ENCODE assay signal across 18 mouse cellular contexts in the genomic region with DNA sequence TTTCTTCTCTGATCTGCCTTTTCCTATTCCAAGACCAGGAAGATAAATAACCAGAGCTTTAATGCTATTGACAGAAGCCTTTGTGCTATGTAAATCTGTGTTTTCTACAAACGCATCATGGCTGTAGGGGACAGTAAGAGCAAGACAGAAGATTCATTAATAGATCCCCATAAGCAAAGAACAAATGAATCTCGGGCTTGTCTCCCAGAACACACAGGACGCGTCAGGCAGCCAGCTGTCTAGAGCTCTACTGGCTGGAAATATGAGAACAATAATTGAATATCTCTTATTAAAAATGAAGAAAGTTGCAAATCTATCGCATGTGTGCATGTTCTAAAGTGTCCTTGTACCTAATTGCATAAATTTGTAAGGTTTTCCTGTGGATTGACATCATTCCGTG.
DNase-seq lines count a peak whose midpoint lies in the region; ATAC-seq and TF ChIP-seq lines count a peak whose summit lies in the region.
"Had no signal": no experiment of that assay in that cellular context is flagged by ENCODE, and none has a peak within 500 bp of the region (broad histone marks: within the 10 kb centered on the region; RNA-seq: fewer than 3 reads in every experiment).

No protein-coding gene starts in this region.

- no peaks in the 10 kb centered on the region for H3K27me3 ChIP-seq in forebrain, postnatal 0 days (ENCODE audit: insufficient read depth, low read length)
- H3K27me3 ChIP-seq in forebrain, embryonic 15.5 days: no peaks in the 10 kb centered on the region
- no peaks in the 10 kb centered on the region for H3K27me3 ChIP-seq in midbrain, embryonic 15.5 days (replicated peaks)
- H3K27me3 ChIP-seq: heart, embryonic 13.5 days; neural tube, embryonic 13.5 days had no signal

- no peaks in the 10 kb centered on the region for H3K9me3 ChIP-seq in forebrain, postnatal 0 days (ENCODE audit: low read length)
- H3K9me3 ChIP-seq in forebrain, embryonic 15.5 days: no peaks in the 10 kb centered on the region
- H3K9me3 ChIP-seq in midbrain, embryonic 15.5 days: no peaks in the 10 kb centered on the region
- H3K9me3 ChIP-seq: embryonic facial prominence, embryonic 10.5 days; heart, embryonic 13.5 days; limb, embryonic 10.5 days; neural tube, embryonic 13.5 days had no signal

- no peaks in the 10 kb centered on the region for H3K4me1 ChIP-seq in forebrain, postnatal 0 days (ENCODE audit: insufficient read depth)
- H3K4me1 ChIP-seq in forebrain, embryonic 15.5 days: 0 out of 2 replicates have a peak, but pooled peaks cover 2% of the 10 kb centered on the region
- no peaks in the 10 kb centered on the region for H3K4me1 ChIP-seq in midbrain, embryonic 15.5 days
- H3K4me1 ChIP-seq: embryonic facial prominence, embryonic 10.5 days; heart, embryonic 13.5 days; limb, embryonic 10.5 days had no signal

- H3K36me3 ChIP-seq in forebrain, postnatal 0 days (ENCODE audit: insufficient read depth): no peaks in the 10 kb centered on the region
- no peaks in the 10 kb centered on the region for H3K36me3 ChIP-seq in forebrain, embryonic 15.5 days
- no peaks in the 10 kb centered on the region for H3K36me3 ChIP-seq in midbrain, embryonic 15.5 days (replicated peaks)
- H3K36me3 ChIP-seq: embryonic facial prominence, embryonic 10.5 days; heart, embryonic 13.5 days; limb, embryonic 10.5 days; neural tube, embryonic 13.5 days had no signal

- 0 out of 2 replicates have a peak overlapping the region, but pooled peaks have one; percentile 30 for H3K27ac ChIP-seq in forebrain, postnatal 0 days (ENCODE audit: low read depth, low read length)
- no peak overlapping the region for H3K27ac ChIP-seq in forebrain, embryonic 15.5 days (replicated peaks)
- peak overlapping the region; percentile 82 for H3K27ac ChIP-seq in layer of hippocampus, adult 2 months
- H3K27ac ChIP-seq in midbrain, embryonic 15.5 days: 0 out of 2 replicates have a peak overlapping the region, but pooled peaks have one; percentile 25
- H3K27ac ChIP-seq: embryonic facial prominence, embryonic 10.5 days; heart, adult 2 months; heart, embryonic 13.5 days; left cerebral cortex, adult 2 months; limb, embryonic 10.5 days; macrophage; neural tube, embryonic 13.5 days had no signal

- no peak for TF ChIP-seq POLR2A in brain, embryonic 14.5 days (IDR thresholded peaks at IDR 0.05; ENCODE audit: borderline replicate concordance, extremely low read depth, insufficient read depth, insufficient read length, poor library complexity, severe bottlenecking)

- 67% methylated on average over 6 of the region's 6 CpGs for WGBS in forebrain, postnatal 0 days
- WGBS in forebrain, embryonic 15.5 days: 75% methylated on average over 6 of the region's 6 CpGs
- WGBS in midbrain, embryonic 15.5 days: 66% methylated on average over 6 of the region's 6 CpGs

- no peak for TF ChIP-seq CTCF in forebrain, postnatal 0 days (IDR thresholded peaks at IDR 0.05; ENCODE audit: low read depth)
- no peak for TF ChIP-seq CTCF in layer of hippocampus, adult 2 months (conservative IDR thresholded peaks at IDR 0.05)
- TF ChIP-seq CTCF in brain, embryonic 14.5 days (IDR thresholded peaks at IDR 0.05; ENCODE audit: borderline replicate concordance, extremely low read depth, insufficient read depth, insufficient read length): no peak

- H3K4me3 ChIP-seq in forebrain, postnatal 0 days (ENCODE audit: low read depth, low read length): no peak overlapping the region
- no peak overlapping the region for H3K4me3 ChIP-seq in forebrain, embryonic 15.5 days
- H3K4me3 ChIP-seq in layer of hippocampus, adult 2 months: no peak overlapping the region
- no peak overlapping the region for H3K4me3 ChIP-seq in midbrain, embryonic 15.5 days
- H3K4me3 ChIP-seq: embryonic facial prominence, embryonic 10.5 days; heart, adult 2 months; heart, embryonic 13.5 days; left cerebral cortex, adult 2 months; limb, embryonic 10.5 days; myocyte; neural tube, embryonic 13.5 days had no signal

- no peak for DNase-seq in forebrain, postnatal 0 days
- DNase-seq in layer of hippocampus, adult 2 months (ENCODE audit: low spot score in 2 of 2): peak; percentile 29 to 44
- DNase-seq in layer of hippocampus, postnatal 25 days (ENCODE audit: extremely low spot score in 1 of 2, low spot score in 1 of 2): no peak
- DNase-seq in brain, embryonic 14.5 days (ENCODE audit: low read depth): peak; percentile 56
- DNase-seq in embryo, embryonic 10.5 days (ENCODE audit: low spot score): no peak
- DNase-seq in lung, postnatal 25 days (ENCODE audit: low spot score): no peak
- DNase-seq: kidney, adult 11 months; thymus, postnatal 14 days had no signal

- no peak overlapping the region for H3K9ac ChIP-seq in forebrain, postnatal 0 days
- no peak overlapping the region for H3K9ac ChIP-seq in forebrain, embryonic 15.5 days (replicated peaks)
- H3K9ac ChIP-seq in midbrain, embryonic 15.5 days: no peak overlapping the region
- H3K9ac ChIP-seq: heart, embryonic 13.5 days; neural tube, embryonic 13.5 days had no signal

- H3K4me2 ChIP-seq in forebrain, postnatal 0 days (ENCODE audit: low read depth): no peak overlapping the region
- H3K4me2 ChIP-seq in forebrain, embryonic 15.5 days (replicated peaks): no peak overlapping the region
- no peak overlapping the region for H3K4me2 ChIP-seq in midbrain, embryonic 15.5 days
- H3K4me2 ChIP-seq: heart, embryonic 13.5 days; neural tube, embryonic 13.5 days had no signal

- ATAC-seq in forebrain, postnatal 0 days: peak; percentile 29; the same call in 1 of the 2 replicates
- ATAC-seq in forebrain, embryonic 15.5 days (replicated peaks): no peak
- no peak; the same call in 1 of the 2 replicates for ATAC-seq in midbrain, embryonic 15.5 days (replicated peaks)

Comparison
In these comparisons a context has a peak if more than half of its experiments do, and no peak if none do; other contexts are left out.
1. DNase-seq: peak in layer of hippocampus, adult 2 months (2 of 2) and brain, embryonic 14.5 days (single experiment); none in forebrain, postnatal 0 days (single experiment), layer of hippocampus, postnatal 25 days (0 of 2), embryo, embryonic 10.5 days (single experiment) and lung, postnatal 25 days (single experiment).